Mouse (Mus musculus): ENCODE data around the gene Nap1l1. TPM values are rescaled to one million over a fixed set of nuclear protein-coding genes. Genes with fewer than 3 reads are reported as not detected.

Gene Nap1l1
- polyA plus RNA-seq, 1 experiment from 2014 or later: 207 TPM

DNA sequence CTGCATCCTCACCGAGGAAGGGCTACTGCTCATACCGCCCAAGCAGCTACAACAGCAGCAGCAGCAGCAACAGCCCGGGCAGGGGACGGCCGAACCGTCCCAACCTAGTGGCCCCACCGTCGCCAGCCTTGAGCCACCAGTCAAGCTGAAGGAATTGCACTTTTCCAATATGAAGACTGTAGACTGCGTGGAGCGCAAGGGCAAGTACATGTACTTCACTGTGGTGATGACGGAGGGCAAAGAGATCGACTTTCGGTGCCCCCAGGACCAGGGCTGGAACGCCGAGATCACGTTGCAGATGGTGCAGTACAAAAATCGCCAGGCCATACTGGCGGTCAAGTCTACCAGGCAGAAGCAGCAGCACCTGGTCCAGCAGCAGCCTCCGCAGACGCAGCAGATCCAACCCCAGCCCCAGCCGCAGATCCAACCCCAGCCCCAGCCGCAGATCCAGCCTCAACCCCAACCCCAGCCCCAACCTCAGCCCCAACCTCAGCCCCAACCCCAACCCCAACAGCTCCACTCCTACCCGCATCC, 34.0 kb downstream of the Nap1l1 start:
- no peaks in the 10 kb centered on the region for H3K9me3 ChIP-seq (replicated peaks; ENCODE audit: control insufficient read depth, low read length)
- no peaks in the 10 kb centered on the region for H3K36me3 ChIP-seq (ENCODE audit: control insufficient read depth, insufficient read depth, low read length)
- H3K9ac ChIP-seq (ENCODE audit: low read depth, low read length): peak overlapping the region; percentile 92
- WGBS (ENCODE audit: insufficient replicate concordance): under 1% methylated on average over 21 of the region's 23 CpGs
- peak overlapping the region; percentile 87 for H3K4me2 ChIP-seq
- no peaks in the 10 kb centered on the region for H3K27me3 ChIP-seq (ENCODE audit: control insufficient read depth, insufficient read depth, low read length)
- peaks cover 27% of the 10 kb centered on the region for H3K4me1 ChIP-seq (ENCODE audit: control insufficient read depth, insufficient read depth, low read length)
- H3K4me3 ChIP-seq (ENCODE audit: low read depth, low read length): peak overlapping the region; percentile 87
- peak overlapping the region; percentile 97 for H3K27ac ChIP-seq (ENCODE audit: low read depth, low read length)
- ATAC-seq (replicated peaks; ENCODE audit: insufficient number of reproducible peaks, low FRiP score, low TSS enrichment): peak; percentile 11

- peak; percentile 31 for ATAC-seq (replicated peaks; ENCODE audit: insufficient number of reproducible peaks, low FRiP score, low TSS enrichment)
- Histone ChIP-seq H3K4me3 (ENCODE audit: low read depth, low read length) (peak overlapping the region; percentile 87), H3K4me2 (peak overlapping the region; percentile 87), H3K4me1 (ENCODE audit: control insufficient read depth, insufficient read depth, low read length) (peaks cover 33% of the 10 kb centered on the region), H3K9me3 (replicated peaks; ENCODE audit: control insufficient read depth, low read length) (no peaks in the 10 kb centered on the region), H3K9ac (ENCODE audit: low read depth, low read length) (peak overlapping the region; percentile 92), H3K27ac (ENCODE audit: low read depth, low read length) (peak overlapping the region; percentile 97), H3K36me3 (ENCODE audit: control insufficient read depth, insufficient read depth, low read length) (no peaks in the 10 kb centered on the region), H3K27me3 (ENCODE audit: control insufficient read depth, insufficient read depth, low read length) (no peaks in the 10 kb centered on the region)
- WGBS (ENCODE audit: insufficient replicate concordance): under 1% methylated on average over 37 of the region's 38 CpGs
Measured at GRCm38 (mm10) chr10:111507460-111508211, 34.6 kb downstream of the Nap1l1 start.

GRCm38 (mm10) chr10:111508324-111509080, 35.5 kb downstream of the Nap1l1 start:
- H3K4me2 ChIP-seq: peak overlapping the region; percentile 87
- H3K9ac ChIP-seq (ENCODE audit: low read depth, low read length): peak overlapping the region; percentile 92; the same call in 1 of the 2 replicates
- no peak for ATAC-seq (replicated peaks; ENCODE audit: insufficient number of reproducible peaks, low FRiP score, low TSS enrichment)
- H3K4me3 ChIP-seq (ENCODE audit: low read depth, low read length): peak overlapping the region; percentile 87
- no peaks in the 10 kb centered on the region for H3K9me3 ChIP-seq (replicated peaks; ENCODE audit: control insufficient read depth, low read length)
- peaks cover 30% of the 10 kb centered on the region for H3K4me1 ChIP-seq (ENCODE audit: control insufficient read depth, insufficient read depth, low read length)
- H3K27me3 ChIP-seq (ENCODE audit: control insufficient read depth, insufficient read depth, low read length): no peaks in the 10 kb centered on the region
- H3K36me3 ChIP-seq (ENCODE audit: control insufficient read depth, insufficient read depth, low read length): no peaks in the 10 kb centered on the region
- WGBS (ENCODE audit: insufficient replicate concordance): 7% methylated on average over 7 of the region's 7 CpGs
- no peak overlapping the region for H3K27ac ChIP-seq (ENCODE audit: low read depth, low read length)

DNA sequence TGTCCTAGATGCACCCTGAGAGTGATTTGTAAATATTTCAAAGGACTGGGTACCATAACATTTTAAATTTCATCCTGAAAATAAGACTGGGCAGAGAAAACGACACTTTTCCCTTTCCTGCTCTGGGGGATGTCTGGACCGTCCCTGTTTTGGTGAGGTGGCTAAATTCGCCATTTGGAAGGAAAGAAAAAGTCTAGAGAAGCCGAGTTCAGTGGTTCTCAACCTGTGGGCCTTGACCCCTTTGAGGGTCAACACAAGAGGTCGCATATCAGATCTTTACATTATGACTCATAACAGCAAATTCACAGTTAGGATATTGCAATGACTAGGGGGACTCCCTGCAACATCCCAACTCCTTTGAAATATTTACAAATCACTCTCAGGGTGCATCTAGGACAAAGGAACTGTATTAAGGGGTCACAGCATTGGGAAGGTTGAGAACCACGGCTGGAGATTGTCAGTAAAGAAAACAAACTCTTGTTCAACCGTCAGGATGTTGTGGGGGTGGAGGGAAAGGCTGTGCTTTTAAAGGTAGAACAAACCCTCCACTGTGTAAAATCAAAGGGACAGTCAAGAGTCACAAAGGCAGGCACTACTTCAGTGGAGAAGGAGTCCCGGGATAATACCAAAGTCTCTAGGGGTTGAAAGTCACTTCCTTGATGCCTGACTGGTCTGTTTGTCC, 36.2 kb downstream of the Nap1l1 start:
- Histone ChIP-seq H3K36me3 (ENCODE audit: control insufficient read depth, insufficient read depth, low read length) (no peaks in the 10 kb centered on the region), H3K9me3 (replicated peaks; ENCODE audit: control insufficient read depth, low read length) (no peaks in the 10 kb centered on the region), H3K4me2 (peak overlapping the region; percentile 87), H3K9ac (ENCODE audit: low read depth, low read length) (peak overlapping the region; percentile 63; the same call in 1 of the 2 replicates), H3K27me3 (ENCODE audit: control insufficient read depth, insufficient read depth, low read length) (no peaks in the 10 kb centered on the region), H3K4me3 (ENCODE audit: low read depth, low read length) (peak overlapping the region; percentile 87), H3K4me1 (ENCODE audit: control insufficient read depth, insufficient read depth, low read length) (peaks cover 24% of the 10 kb centered on the region), H3K27ac (ENCODE audit: low read depth, low read length) (peak overlapping the region; percentile 35; the same call in 1 of the 2 replicates)
- 22% methylated on average over 8 of the region's 8 CpGs for WGBS (ENCODE audit: insufficient replicate concordance)
- ATAC-seq (replicated peaks; ENCODE audit: insufficient number of reproducible peaks, low FRiP score, low TSS enrichment): no peak

DNA sequence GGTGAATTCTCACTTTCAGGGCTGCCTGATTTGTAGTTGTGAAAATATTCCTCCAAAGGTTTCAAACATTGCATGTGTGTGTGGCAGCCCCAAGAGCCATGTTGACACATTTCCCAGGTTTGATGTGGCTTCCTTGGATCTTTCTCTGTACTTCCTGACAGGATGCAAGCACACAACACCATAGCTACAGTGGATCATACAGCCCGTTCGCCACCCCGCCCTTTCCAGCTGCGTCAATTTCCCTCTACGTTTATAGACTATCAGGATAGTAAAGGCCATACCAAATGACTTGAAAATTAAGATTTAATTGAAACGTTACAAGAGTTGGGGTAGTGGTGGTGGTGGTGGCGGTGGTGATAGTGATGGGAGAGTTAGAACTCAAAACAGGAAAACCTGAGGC, 37.0 kb downstream of the Nap1l1 start:
- no peak for ATAC-seq (replicated peaks; ENCODE audit: insufficient number of reproducible peaks, low FRiP score, low TSS enrichment)
- WGBS (ENCODE audit: insufficient replicate concordance): 64% methylated on average over 7 of the region's 7 CpGs
- no peak overlapping the region; the same call in 1 of the 2 replicates for H3K4me2 ChIP-seq

DNA sequence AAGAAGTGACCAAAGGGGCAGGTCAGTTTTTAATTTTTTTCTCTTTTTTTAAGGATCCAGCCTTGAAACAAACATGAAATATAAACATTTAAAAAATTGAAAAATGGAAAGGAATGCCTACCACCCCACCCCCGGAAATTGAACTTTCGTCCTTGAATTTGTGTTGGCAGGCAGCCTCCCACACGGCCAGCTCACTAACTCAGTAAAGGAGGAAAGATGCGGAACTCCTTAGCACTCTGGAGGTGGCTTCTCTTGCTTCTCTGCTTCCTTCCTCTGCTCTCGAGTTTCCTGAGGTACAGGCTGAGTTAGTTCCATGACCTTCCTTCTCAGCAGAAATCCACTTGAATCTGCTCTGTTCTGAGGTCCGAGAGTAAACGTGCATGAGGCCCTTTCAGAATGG, 37.8 kb downstream of the Nap1l1 start:
- no peaks in the 10 kb centered on the region for H3K27me3 ChIP-seq (ENCODE audit: control insufficient read depth, insufficient read depth, low read length)
- no peak for ATAC-seq (replicated peaks; ENCODE audit: insufficient number of reproducible peaks, low FRiP score, low TSS enrichment)
- H3K9me3 ChIP-seq (replicated peaks; ENCODE audit: control insufficient read depth, low read length): no peaks in the 10 kb centered on the region
- peaks cover 29% of the 10 kb centered on the region for H3K4me1 ChIP-seq (ENCODE audit: control insufficient read depth, insufficient read depth, low read length)
- no peaks in the 10 kb centered on the region for H3K36me3 ChIP-seq (ENCODE audit: control insufficient read depth, insufficient read depth, low read length)
- H3K4me3 ChIP-seq (ENCODE audit: low read depth, low read length): no peak overlapping the region
- 41% methylated on average over 7 of the region's 7 CpGs for WGBS (ENCODE audit: insufficient replicate concordance)
- H3K4me2 ChIP-seq: no peak overlapping the region
- H3K27ac ChIP-seq (ENCODE audit: low read depth, low read length): no peak overlapping the region
- H3K9ac ChIP-seq (ENCODE audit: low read depth, low read length): no peak overlapping the region

More for the DNA sequence above, 37.0 kb downstream of the Nap1l1 start:
- Histone ChIP-seq H3K4me1 (ENCODE audit: control insufficient read depth, insufficient read depth, low read length) (peaks cover 26% of the 10 kb centered on the region), H3K9ac (ENCODE audit: low read depth, low read length) (no peak overlapping the region), H3K9me3 (replicated peaks; ENCODE audit: control insufficient read depth, low read length) (no peaks in the 10 kb centered on the region), H3K4me3 (ENCODE audit: low read depth, low read length) (no peak overlapping the region), H3K27ac (ENCODE audit: low read depth, low read length) (no peak overlapping the region), H3K27me3 (ENCODE audit: control insufficient read depth, insufficient read depth, low read length) (no peaks in the 10 kb centered on the region), H3K36me3 (ENCODE audit: control insufficient read depth, insufficient read depth, low read length) (no peaks in the 10 kb centered on the region)

DNA sequence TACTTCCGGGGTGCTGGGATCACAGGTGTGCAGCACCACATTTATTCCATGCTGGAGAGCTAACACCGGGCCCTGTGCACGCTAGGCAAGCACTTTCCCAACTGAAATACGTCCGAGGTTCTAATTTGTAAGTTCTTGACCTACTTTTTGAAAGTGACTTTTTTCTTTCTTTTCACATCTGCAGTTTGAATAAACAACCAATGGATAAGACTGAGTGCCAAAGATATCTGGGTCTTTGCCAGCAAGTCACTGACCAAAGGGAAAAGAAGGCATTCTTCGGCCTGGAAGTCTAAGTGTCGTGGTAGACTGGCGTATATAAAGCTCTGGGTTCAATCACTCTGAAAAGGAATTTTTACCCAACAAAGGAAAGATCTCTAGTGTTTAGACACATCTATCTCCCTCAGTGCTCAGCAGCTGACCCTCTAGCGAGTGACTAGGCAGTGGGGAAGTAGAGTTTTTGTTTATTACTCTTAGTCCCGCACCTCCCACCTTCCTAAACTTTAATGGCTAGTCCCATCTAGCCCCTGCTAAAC, 39.1 kb downstream of the Nap1l1 start:
- Histone ChIP-seq H3K4me2 (no peak overlapping the region), H3K36me3 (ENCODE audit: control insufficient read depth, insufficient read depth, low read length) (no peaks in the 10 kb centered on the region), H3K27me3 (ENCODE audit: control insufficient read depth, insufficient read depth, low read length) (no peaks in the 10 kb centered on the region), H3K4me3 (ENCODE audit: low read depth, low read length) (no peak overlapping the region), H3K4me1 (ENCODE audit: control insufficient read depth, insufficient read depth, low read length) (peaks cover 40% of the 10 kb centered on the region), H3K9me3 (replicated peaks; ENCODE audit: control insufficient read depth, low read length) (no peaks in the 10 kb centered on the region), H3K27ac (ENCODE audit: low read depth, low read length) (no peak overlapping the region), H3K9ac (ENCODE audit: low read depth, low read length) (no peak overlapping the region)
- ATAC-seq (replicated peaks; ENCODE audit: insufficient number of reproducible peaks, low FRiP score, low TSS enrichment): no peak
- WGBS (ENCODE audit: insufficient replicate concordance): 60% methylated on average over 10 of the region's 10 CpGs

GRCm38 (mm10) chr10:111514282-111514885, 41.4 kb downstream of the Nap1l1 start:
- Histone ChIP-seq H3K9ac (ENCODE audit: low read depth, low read length) (no peak overlapping the region), H3K27ac (ENCODE audit: low read depth, low read length) (no peak overlapping the region), H3K4me1 (ENCODE audit: control insufficient read depth, insufficient read depth, low read length) (peaks cover 31% of the 10 kb centered on the region), H3K9me3 (replicated peaks; ENCODE audit: control insufficient read depth, low read length) (no peaks in the 10 kb centered on the region), H3K4me2 (no peak overlapping the region), H3K36me3 (ENCODE audit: control insufficient read depth, insufficient read depth, low read length) (no peaks in the 10 kb centered on the region), H3K27me3 (ENCODE audit: control insufficient read depth, insufficient read depth, low read length) (no peaks in the 10 kb centered on the region), H3K4me3 (ENCODE audit: low read depth, low read length) (no peak overlapping the region)
- WGBS (ENCODE audit: insufficient replicate concordance): 86% methylated on average over 5 of the region's 5 CpGs
- no peak for ATAC-seq (replicated peaks; ENCODE audit: insufficient number of reproducible peaks, low FRiP score, low TSS enrichment)
